ENCODE assay signal across 11 mouse cellular contexts in the genomic region with DNA sequence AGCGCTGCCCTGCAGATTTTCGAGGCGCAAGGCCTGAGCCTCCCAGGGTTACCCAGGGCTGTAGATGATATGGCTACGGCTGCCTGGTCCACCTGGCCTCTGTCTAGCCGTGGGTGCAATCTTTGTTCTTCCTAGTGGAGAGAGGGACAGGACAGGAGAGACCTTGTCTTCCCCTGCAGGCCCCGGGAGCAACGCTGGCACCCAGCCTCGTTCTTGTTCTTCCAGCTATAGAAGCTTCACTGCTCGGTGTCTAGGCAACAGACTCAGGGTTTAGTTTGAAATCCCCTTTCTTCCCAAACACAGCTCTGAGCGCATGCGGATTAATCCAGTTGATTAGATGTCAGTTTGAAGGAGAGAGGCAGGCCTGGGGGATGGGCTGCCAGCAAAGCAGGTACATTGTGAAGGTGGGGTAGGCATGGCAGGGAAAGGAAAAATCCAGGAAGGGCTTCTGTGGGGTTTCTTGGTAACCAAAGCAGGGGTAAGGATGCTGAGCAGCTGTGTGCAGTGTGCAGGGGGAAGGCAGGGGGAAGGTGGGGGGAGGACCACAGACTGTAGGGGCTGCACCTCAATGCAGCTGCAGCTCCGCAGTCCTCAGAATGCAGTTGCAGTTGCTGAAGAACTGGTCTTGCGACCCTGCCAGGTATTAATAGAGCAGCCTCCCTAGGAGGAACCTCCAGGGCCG. TPM values are rescaled to one million over a fixed set of nuclear protein-coding genes. Genes with fewer than 3 reads are reported as not detected.
DNase-seq lines count a peak whose midpoint lies in the region; ATAC-seq and TF ChIP-seq lines count a peak whose summit lies in the region.
"Had no signal": no experiment of that assay in that cellular context is flagged by ENCODE, and none has a peak within 500 bp of the region (broad histone marks: within the 10 kb centered on the region; RNA-seq: fewer than 3 reads in every experiment).

No protein-coding gene starts in this region.

- H3K4me1 ChIP-seq in embryonic facial prominence, embryonic 14.5 days (ENCODE audit: control insufficient read depth, insufficient read depth, low read length): peaks cover 6% of the 10 kb centered on the region; the same call in 1 of the 2 replicates
- peaks cover 26% of the 10 kb centered on the region for H3K4me1 ChIP-seq in hindbrain, embryonic 14.5 days (replicated peaks; ENCODE audit: control insufficient read depth, insufficient read depth, low read length)
- peaks cover 40% of the 10 kb centered on the region for H3K4me1 ChIP-seq in midbrain, embryonic 13.5 days (replicated peaks)
- H3K4me1 ChIP-seq in kidney, embryonic 15.5 days: peaks cover 28% of the 10 kb centered on the region

- intact Hi-C loops in gastrocnemius, postnatal 36 days (cut with DNase I): no loop called here

- peak overlapping the region; percentile 63 for H3K27ac ChIP-seq in embryonic facial prominence, embryonic 14.5 days (replicated peaks; ENCODE audit: low read depth, low read length)
- peak overlapping the region; percentile 91 for H3K27ac ChIP-seq in hindbrain, embryonic 14.5 days
- peak overlapping the region; percentile 94 for H3K27ac ChIP-seq in midbrain, embryonic 13.5 days
- no peak overlapping the region for H3K27ac ChIP-seq in kidney, embryonic 15.5 days
- H3K27ac ChIP-seq: neural tube, embryonic 12.5 days had no signal

- H3K36me3 ChIP-seq in embryonic facial prominence, embryonic 14.5 days (ENCODE audit: control insufficient read depth, insufficient read depth, low read length): no peaks in the 10 kb centered on the region
- no peaks in the 10 kb centered on the region for H3K36me3 ChIP-seq in hindbrain, embryonic 14.5 days (replicated peaks; ENCODE audit: control insufficient read depth, insufficient read depth)
- no peaks in the 10 kb centered on the region for H3K36me3 ChIP-seq in midbrain, embryonic 13.5 days
- H3K36me3 ChIP-seq in kidney, embryonic 15.5 days: no peaks in the 10 kb centered on the region
- H3K36me3 ChIP-seq: neural tube, embryonic 12.5 days had no signal

- no peaks in the 10 kb centered on the region for H3K27me3 ChIP-seq in embryonic facial prominence, embryonic 14.5 days (replicated peaks; ENCODE audit: control insufficient read depth, insufficient read depth, low read length)
- H3K27me3 ChIP-seq in hindbrain, embryonic 14.5 days (ENCODE audit: control insufficient read depth, insufficient read depth, low read length): no peaks in the 10 kb centered on the region
- no peaks in the 10 kb centered on the region for H3K27me3 ChIP-seq in midbrain, embryonic 13.5 days
- no peaks in the 10 kb centered on the region for H3K27me3 ChIP-seq in kidney, embryonic 15.5 days
- H3K27me3 ChIP-seq: neural tube, embryonic 12.5 days had no signal

- ATAC-seq in embryonic facial prominence, embryonic 14.5 days (ENCODE audit: low read depth): peak; percentile 54
- ATAC-seq in hindbrain, embryonic 14.5 days (ENCODE audit: low FRiP score): peak; percentile 80
- ATAC-seq in midbrain, embryonic 13.5 days: peak; percentile 86
- ATAC-seq in erythroblast, adult 5-6 weeks (replicated peaks; ENCODE audit: low FRiP score, poor library complexity, severe bottlenecking): no peak
- no peak for ATAC-seq in kidney, embryonic 15.5 days (replicated peaks; ENCODE audit: low FRiP score)
- ATAC-seq: Patski had no signal

- no peak overlapping the region for H3K4me2 ChIP-seq in embryonic facial prominence, embryonic 14.5 days (ENCODE audit: low read depth, low read length)
- H3K4me2 ChIP-seq in hindbrain, embryonic 14.5 days (replicated peaks): no peak overlapping the region; the same call in 1 of the 2 replicates
- H3K4me2 ChIP-seq in midbrain, embryonic 13.5 days (replicated peaks): peak overlapping the region; percentile 24
- no peak overlapping the region for H3K4me2 ChIP-seq in kidney, embryonic 15.5 days
- H3K4me2 ChIP-seq: neural tube, embryonic 12.5 days had no signal

- no peak for TF ChIP-seq POLR2A in brain, embryonic 14.5 days (IDR thresholded peaks at IDR 0.05; ENCODE audit: borderline replicate concordance, extremely low read depth, insufficient read depth, insufficient read length, poor library complexity, severe bottlenecking)

- peak; percentile 96 for DNase-seq in brain, embryonic 14.5 days (ENCODE audit: low read depth)
- DNase-seq in embryonic facial prominence, embryonic 14.5 days (ENCODE audit: low spot score): peak; percentile 74
- DNase-seq in hindbrain, embryonic 14.5 days (ENCODE audit: low spot score): peak; percentile 75
- DNase-seq in gastrocnemius, postnatal 36 days: no peak
- no peak for DNase-seq in adrenal gland, adult 18-20 months (ENCODE audit: low spot score in 2 of 2)

- no peak for TF ChIP-seq CTCF in brain, embryonic 14.5 days (IDR thresholded peaks at IDR 0.05; ENCODE audit: borderline replicate concordance, extremely low read depth, insufficient read depth, insufficient read length)

- H3K9ac ChIP-seq in embryonic facial prominence, embryonic 14.5 days (ENCODE audit: low read depth, low read length): no peak overlapping the region
- peak overlapping the region; percentile 49 for H3K9ac ChIP-seq in hindbrain, embryonic 14.5 days
- peak overlapping the region; percentile 54 for H3K9ac ChIP-seq in midbrain, embryonic 13.5 days (replicated peaks)
- H3K9ac ChIP-seq in kidney, embryonic 15.5 days: no peak overlapping the region
- H3K9ac ChIP-seq: neural tube, embryonic 12.5 days had no signal

- 40% methylated on average over 14 of the region's 14 CpGs for WGBS in embryonic facial prominence, embryonic 14.5 days
- 32% methylated on average over 14 of the region's 14 CpGs for whole genome bisulfite sequencing in hindbrain, embryonic 14.5 days
- 17% methylated on average over 14 of the region's 14 CpGs for WGBS in midbrain, embryonic 13.5 days
- 67% methylated on average over 14 of the region's 14 CpGs for WGBS in kidney, embryonic 15.5 days

- H3K4me3 ChIP-seq in embryonic facial prominence, embryonic 14.5 days (ENCODE audit: low read depth, low read length): no peak overlapping the region
- no peak overlapping the region for H3K4me3 ChIP-seq in hindbrain, embryonic 14.5 days (replicated peaks; ENCODE audit: low read length)
- no peak overlapping the region for H3K4me3 ChIP-seq in midbrain, embryonic 13.5 days (replicated peaks)
- no peak overlapping the region for H3K4me3 ChIP-seq in kidney, embryonic 15.5 days (replicated peaks)
- H3K4me3 ChIP-seq: neural tube, embryonic 12.5 days had no signal

- H3K9me3 ChIP-seq in embryonic facial prominence, embryonic 14.5 days (ENCODE audit: control insufficient read depth, low read length): no peaks in the 10 kb centered on the region
- no peaks in the 10 kb centered on the region for H3K9me3 ChIP-seq in hindbrain, embryonic 14.5 days (ENCODE audit: control insufficient read depth, low read length)
- H3K9me3 ChIP-seq in midbrain, embryonic 13.5 days: no peaks in the 10 kb centered on the region
- no peaks in the 10 kb centered on the region for H3K9me3 ChIP-seq in kidney, embryonic 15.5 days (replicated peaks)
- H3K9me3 ChIP-seq: neural tube, embryonic 12.5 days had no signal

RNA-seq across cellular contexts. Expression of gene Myh7, which starts 1.2 kb away (rescaled TPM):
- polyA plus RNA-seq in brain, embryonic 14.5 days (2012; rRNA removed): 5.0 and 7.1 TPM in 2 replicates
- 92.5 and 103 TPM in 2 replicates for polyA plus RNA-seq in embryonic facial prominence, embryonic 14.5 days (2014; fragmentation: Nextera tagmentation; extraction: Ambion mirVana)
- polyA plus RNA-seq in hindbrain, embryonic 14.5 days (2014; fragmentation: Nextera tagmentation; extraction: Ambion mirVana): 5.6 and 6.7 TPM in 2 replicates
- 4.6 and 5.3 TPM in 2 replicates for polyA plus RNA-seq in midbrain, embryonic 13.5 days (2015; fragmentation: Nextera tagmentation; extraction: Ambion mirVana)
- total RNA-seq in gastrocnemius, postnatal 36 days (2021): 1,000 to 10,000 TPM in 1 of 2 experiments, 100 to 1,000 TPM in 1; 194 to 1,204 TPM
- total RNA-seq in erythroblast, adult 5-6 weeks (2015; ENCODE audit: low replicate concordance): not detected in 2 replicates
- total RNA-seq in erythroblast, adult 5-6 weeks (2017; ENCODE audit: low replicate concordance): not detected in 2 replicates
- 4.4 and 6.3 TPM in 2 replicates for polyA plus RNA-seq in kidney, embryonic 15.5 days (2015; fragmentation: Nextera tagmentation; extraction: Ambion mirVana)
- under 1 TPM in 1 of 2 experiments, not detected in 1; 0.42 TPM for total RNA-seq in adrenal gland, adult 18-20 months (2021)

RNA-seq across cellular contexts. Expression of gene Gm17428, which starts 18.9 kb away (rescaled TPM):
- not detected in 2 replicates for polyA plus RNA-seq in brain, embryonic 14.5 days (2012; rRNA removed)
- polyA plus RNA-seq in embryonic facial prominence, embryonic 14.5 days (2014; fragmentation: Nextera tagmentation; extraction: Ambion mirVana): not detected in 2 replicates
- not detected in 2 replicates for polyA plus RNA-seq in hindbrain, embryonic 14.5 days (2014; fragmentation: Nextera tagmentation; extraction: Ambion mirVana)
- polyA plus RNA-seq in midbrain, embryonic 13.5 days (2015; fragmentation: Nextera tagmentation; extraction: Ambion mirVana): not detected in 2 replicates
- total RNA-seq in gastrocnemius, postnatal 36 days (2021): not detected
- not detected in 2 replicates for total RNA-seq in erythroblast, adult 5-6 weeks (2015; ENCODE audit: low replicate concordance)
- total RNA-seq in erythroblast, adult 5-6 weeks (2017; ENCODE audit: low replicate concordance): not detected in 2 replicates
- polyA plus RNA-seq in kidney, embryonic 15.5 days (2015; fragmentation: Nextera tagmentation; extraction: Ambion mirVana): not detected in 2 replicates
- total RNA-seq in adrenal gland, adult 18-20 months (2021): not detected
- total RNA-seq: left cerebral cortex, adult 8-10 months had no signal
- polyA plus RNA-seq: neural tube, embryonic 12.5 days; Patski had no signal

RNA-seq across cellular contexts. Expression of gene Ngdn, which starts 19.7 kb away (rescaled TPM):
- polyA plus RNA-seq in brain, embryonic 14.5 days (2012; rRNA removed): 44.4 and 44.8 TPM in 2 replicates
- 70.1 and 71.6 TPM in 2 replicates for polyA plus RNA-seq in embryonic facial prominence, embryonic 14.5 days (2014; fragmentation: Nextera tagmentation; extraction: Ambion mirVana)
- 42.6 and 43.1 TPM in 2 replicates for polyA plus RNA-seq in hindbrain, embryonic 14.5 days (2014; fragmentation: Nextera tagmentation; extraction: Ambion mirVana)
- 60.4 and 62.7 TPM in 2 replicates for polyA plus RNA-seq in midbrain, embryonic 13.5 days (2015; fragmentation: Nextera tagmentation; extraction: Ambion mirVana)
- total RNA-seq in gastrocnemius, postnatal 36 days (2021): 10 to 100 TPM; 13.9 to 18.1 TPM
- total RNA-seq in erythroblast, adult 5-6 weeks (2015; ENCODE audit: low replicate concordance): 16.3 and 20.6 TPM in 2 replicates
- total RNA-seq in erythroblast, adult 5-6 weeks (2017; ENCODE audit: low replicate concordance): 6.0 and 11.4 TPM in 2 replicates
- polyA plus RNA-seq in kidney, embryonic 15.5 days (2015; fragmentation: Nextera tagmentation; extraction: Ambion mirVana): 79.5 and 85.4 TPM in 2 replicates
- 10 to 100 TPM; 38.2 to 43.2 TPM for total RNA-seq in adrenal gland, adult 18-20 months (2021)

RNA-seq across cellular contexts. Expression of gene Myh6, which starts 28.9 kb away (rescaled TPM):
- 0.05 and 0.18 TPM in 2 replicates for polyA plus RNA-seq in brain, embryonic 14.5 days (2012; rRNA removed)
- polyA plus RNA-seq in embryonic facial prominence, embryonic 14.5 days (2014; fragmentation: Nextera tagmentation; extraction: Ambion mirVana): 8.6 and 10.3 TPM in 2 replicates
- 0.78 and 2.1 TPM in 2 replicates for polyA plus RNA-seq in hindbrain, embryonic 14.5 days (2014; fragmentation: Nextera tagmentation; extraction: Ambion mirVana)
- 0.75 and 1.3 TPM in 2 replicates for polyA plus RNA-seq in midbrain, embryonic 13.5 days (2015; fragmentation: Nextera tagmentation; extraction: Ambion mirVana)
- total RNA-seq in gastrocnemius, postnatal 36 days (2021): 100 to 1,000 TPM in 1 of 2 experiments, 10 to 100 TPM in 1; 40.5 to 246 TPM
- total RNA-seq in erythroblast, adult 5-6 weeks (2015; ENCODE audit: low replicate concordance): not detected in 2 replicates
- not detected in 2 replicates for total RNA-seq in erythroblast, adult 5-6 weeks (2017; ENCODE audit: low replicate concordance)
- polyA plus RNA-seq in kidney, embryonic 15.5 days (2015; fragmentation: Nextera tagmentation; extraction: Ambion mirVana): 1.6 TPM in 2 replicates
- total RNA-seq in adrenal gland, adult 18-20 months (2021): under 1 TPM in 1 of 2 experiments, not detected in 1; 0.42 TPM

RNA-seq across cellular contexts. Expression of gene Cmtm5, which starts 59.5 kb away (rescaled TPM):
- polyA plus RNA-seq in brain, embryonic 14.5 days (2012; rRNA removed): 3.8 and 6.1 TPM in 2 replicates
- polyA plus RNA-seq in embryonic facial prominence, embryonic 14.5 days (2014; fragmentation: Nextera tagmentation; extraction: Ambion mirVana): 13.7 and 14.8 TPM in 2 replicates
- polyA plus RNA-seq in hindbrain, embryonic 14.5 days (2014; fragmentation: Nextera tagmentation; extraction: Ambion mirVana): 11.3 and 11.4 TPM in 2 replicates
- polyA plus RNA-seq in midbrain, embryonic 13.5 days (2015; fragmentation: Nextera tagmentation; extraction: Ambion mirVana): 1.9 and 2.0 TPM in 2 replicates
- total RNA-seq in gastrocnemius, postnatal 36 days (2021): under 1 TPM in 1 of 2 experiments, not detected in 1; 0.42 TPM
- total RNA-seq in erythroblast, adult 5-6 weeks (2015; ENCODE audit: low replicate concordance): not detected in 2 replicates
- not detected in 2 replicates for total RNA-seq in erythroblast, adult 5-6 weeks (2017; ENCODE audit: low replicate concordance)
- polyA plus RNA-seq in kidney, embryonic 15.5 days (2015; fragmentation: Nextera tagmentation; extraction: Ambion mirVana): 0.96 and 2.0 TPM in 2 replicates
- total RNA-seq in adrenal gland, adult 18-20 months (2021): under 1 TPM in 1 of 2 experiments, not detected in 1; 0.96 TPM
- polyA plus RNA-seq: Patski had no signal

Comparison
In these comparisons a context has a peak if more than half of its experiments do, and no peak if none do; other contexts are left out.
1. DNase-seq: peak in brain, embryonic 14.5 days (single experiment), embryonic facial prominence, embryonic 14.5 days (single experiment) and hindbrain, embryonic 14.5 days (single experiment); none in gastrocnemius, postnatal 36 days (0 of 2) and adrenal gland, adult 18-20 months (0 of 2).
2. ATAC-seq: peak in embryonic facial prominence, embryonic 14.5 days (single experiment), hindbrain, embryonic 14.5 days (single experiment) and midbrain, embryonic 13.5 days (single experiment); none in erythroblast, adult 5-6 weeks (single experiment) and kidney, embryonic 15.5 days (single experiment).
3. H3K9ac ChIP-seq: peak in hindbrain, embryonic 14.5 days (single experiment) and midbrain, embryonic 13.5 days (single experiment); none in embryonic facial prominence, embryonic 14.5 days (single experiment) and kidney, embryonic 15.5 days (single experiment).
4. RNA of gene Myh7, which starts 1.2 kb away (polyA plus RNA-seq): 92.5 to 103 TPM in embryonic facial prominence, embryonic 14.5 days; 5.0 to 7.1 TPM in brain, embryonic 14.5 days, 5.6 to 6.7 TPM in hindbrain, embryonic 14.5 days, 4.6 to 5.3 TPM in midbrain, embryonic 13.5 days and 4.4 to 6.3 TPM in kidney, embryonic 15.5 days; every median in the first group is over 10 times any median in the second.